Mouse (Mus musculus) cerebellum, adult 11 months (tissue): Measurements from ENCODE around the gene Htr5a.

Source experiments
- DNase-seq: peaks from one replicate; pipeline ENCODE4 v3.0.0; 2022

Htr5a gene

DNA sequence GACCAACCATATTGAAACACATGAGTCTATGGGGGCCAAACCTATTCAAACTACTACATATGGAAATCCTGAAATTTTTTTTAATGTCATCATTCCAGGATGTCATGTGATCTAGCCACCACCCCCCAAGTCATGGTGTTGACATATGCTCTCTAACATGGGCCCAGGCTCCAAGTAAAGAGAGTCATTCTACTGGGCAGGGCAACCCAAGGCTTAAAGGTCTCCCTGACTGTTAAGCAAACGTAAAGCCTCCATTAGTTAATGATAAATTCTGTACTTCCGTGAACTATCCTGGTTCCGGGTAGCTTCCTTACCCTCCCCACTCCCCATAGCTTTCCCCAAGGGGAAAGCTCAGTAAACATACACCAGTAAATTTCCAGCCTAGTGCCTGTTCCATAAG is 46.1 kb downstream of the Htr5a start:
- no peak for DNase-seq

- DNase-seq, result no peak
These were observed 54.0 kb downstream of the Htr5a start for GRCm38 (mm10) chr5:27895961-27896360.

- DNase-seq, result no peak
These were observed 57.8 kb downstream of the Htr5a start for GRCm38 (mm10) chr5:27899756-27900155.

DNA sequence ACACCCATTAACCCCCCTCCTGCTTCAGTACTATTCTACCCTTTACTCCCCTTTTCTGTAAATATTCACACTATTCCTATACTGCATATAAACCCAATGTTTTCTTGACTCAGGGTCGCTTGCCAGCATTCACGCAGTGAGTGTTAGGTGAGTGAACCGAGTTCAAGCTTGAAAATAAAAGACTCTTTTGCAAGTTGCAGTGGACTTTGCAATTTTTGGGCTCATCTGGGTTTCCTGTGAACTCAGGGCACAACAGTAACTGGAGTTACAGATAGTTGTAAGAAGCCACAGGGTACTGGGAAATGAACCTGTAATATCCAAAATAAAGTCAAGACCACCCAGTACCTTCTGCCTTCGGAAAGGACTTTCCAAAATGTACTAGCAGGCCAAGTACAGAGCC is 58.2 kb downstream of the Htr5a start:
- no peak for DNase-seq
